Mouse (Mus musculus) lung, postnatal 0 days (tissue): Measurements from ENCODE around the gene S100a16.

Source experiments
- CTCF ChIP-seq: IDR thresholded peaks from 2 replicates; pipeline ENCODE4 v1.5.1; 2016; ENCODE audit warnings: antibody characterized with exemption, mild to moderate bottlenecking
- EP300 ChIP-seq: IDR thresholded peaks from 2 replicates; pipeline ENCODE4 v1.6.1; 2016; ENCODE audit warnings: antibody characterized with exemption, mild to moderate bottlenecking, control low read depth

- TF ChIP-seq CTCF (no peak), EP300 (no peak)
Measured at GRCm38 (mm10) chr3:90581141-90581540, 44.1 kb downstream of the S100a16 start.
